Mouse (Mus musculus): ENCODE measurements at regions not wholly inside any gene's neighbourhood (a gene's known extent, or its start where the extent isn't known, plus 50 kb on each side); places are given as distances from the start of the nearest gene placed in this dataset. TPM values are rescaled to one million over a fixed set of nuclear protein-coding genes. Genes with fewer than 3 reads are reported as not detected.

GRCm38 (mm10) chr5:118509871-118510270 lies 50.6 kb upstream of the Med13l start:
- H3K9ac ChIP-seq (replicated peaks; ENCODE audit: low read depth, low read length) = no peak overlapping the region
- ATAC-seq (ENCODE audit: insufficient read depth, low read depth) = no peak
- TF ChIP-seq EP300 (IDR thresholded peaks at IDR 0.05; ENCODE audit: low read depth) = no peak
- no peak for TF ChIP-seq CTCF (IDR thresholded peaks at IDR 0.05; ENCODE audit: low read depth)

More at GRCm38 (mm10) chr5:118509871-118510270, 50.6 kb upstream of the Med13l start:
- H3K4me3 ChIP-seq (ENCODE audit: low read depth, low read length) = no peak overlapping the region
- H3K9me3 ChIP-seq (replicated peaks; ENCODE audit: control insufficient read depth, low read length) = no peaks in the 10 kb centered on the region
- H3K36me3 ChIP-seq (replicated peaks; ENCODE audit: control insufficient read depth, insufficient read depth, low read length) = no peaks in the 10 kb centered on the region
- H3K27me3 ChIP-seq (ENCODE audit: control insufficient read depth, insufficient read depth, low read length) = no peaks in the 10 kb centered on the region
- H3K27ac ChIP-seq (ENCODE audit: low read depth) = no peak overlapping the region
- H3K4me1 ChIP-seq (ENCODE audit: control insufficient read depth, insufficient read depth) = peaks cover 7% of the 10 kb centered on the region
- H3K4me2 ChIP-seq (ENCODE audit: low read depth, low read length) = no peak overlapping the region
- 52% methylated on average over 5 of the region's 5 CpGs for WGBS
- DNase-seq (ENCODE audit: low spot score) = no peak

Small RNA genes in the stretch of these regions (microRNA-seq; reads per million reads assigned to microRNA genes)
- not detected for gene Gm26455
